Mouse (Mus musculus) liver, embryonic 16.5 days (tissue): Measurements from ENCODE around the gene Arhgap22. TPM values are rescaled to one million over a fixed set of nuclear protein-coding genes. Genes with fewer than 3 reads are reported as not detected.
A peak's percentile ranks its signal among the peaks of the same experiment; 100 is the strongest.

ENCODE experiments used
- ATAC-seq: fragments of 200-750 bp; cut with Nextera tagmentation; 2 replicates; pipeline ENCODE4 v1.8.0; 2017; ENCODE audit warnings: low read depth, mild to moderate bottlenecking, moderate number of reproducible peaks, moderate library complexity
- H3K27ac ChIP-seq: fragments of 300-500 bp; sonication (generic); 2 replicates; pipeline ENCODE4 v1.5.1; 2014; ENCODE audit warnings: mild to moderate bottlenecking, low read length
- H3K27me3 ChIP-seq: fragments of 300-500 bp; sonication (generic); 2 replicates; pipeline ENCODE4 v1.6.1; 2014; ENCODE audit warnings: low read depth, low read length, mixed read lengths; ENCODE audit not compliant: control insufficient read depth, insufficient read depth
- H3K36me3 ChIP-seq: fragments of 300-500 bp; sonication (generic); 2 replicates; pipeline ENCODE4 v1.6.1; 2014; ENCODE audit warnings: mild to moderate bottlenecking; ENCODE audit not compliant: control insufficient read depth, insufficient read depth
- H3K4me1 ChIP-seq: fragments of 300-500 bp; sonication (generic); 2 replicates; pipeline ENCODE4 v1.6.1; 2014; ENCODE audit warnings: low read depth, low read length, mixed read lengths; ENCODE audit not compliant: control insufficient read depth
- H3K4me2 ChIP-seq: fragments of 300-500 bp; sonication (generic); 2 replicates; pipeline ENCODE4 v1.6.1; 2014; ENCODE audit warnings: low read depth, low read length, mixed read lengths
- H3K4me3 ChIP-seq: fragments of 300-500 bp; sonication (generic); 2 replicates; pipeline ENCODE4 v1.5.1; 2014; ENCODE audit warnings: low read depth, mild to moderate bottlenecking, low read length
- H3K9ac ChIP-seq: fragments of 300-500 bp; sonication (generic); 2 replicates; pipeline ENCODE4 v1.6.1; 2014; ENCODE audit warnings: low read depth, low read length
- H3K9me3 ChIP-seq: fragments of 300-500 bp; sonication (generic); replicated peaks from 2 replicates; pipeline ENCODE4 v1.6.1; 2016; ENCODE audit warnings: low read length; ENCODE audit not compliant: control insufficient read depth
- WGBS: fragments of 180-500 bp; shearing (Covaris S2); extraction: QIAGEN DNeasy Blood & Tissue Kit; methylation state at CpG from one replicate; pipeline ENCODE4 v1.1.7; 2014; ENCODE audit not compliant: insufficient replicate concordance; 5-methylcytosine and 5-hydroxymethylcytosine counted together
- polyA plus RNA-seq: library from polyadenylated mRNA; unstranded; fragments of >200 nt; fragmentation: Nextera tagmentation; extraction: Ambion mirVana; gene quantifications from 2 replicates; pipeline ENCODE4 v1.2.1, GENCODE M21; 2015

Arhgap22 gene
- polyA plus RNA-seq, 1 experiment from 2014 or later, result 4.1 TPM

GRCm38 (mm10) chr14:33189849-33190423 lies 23.9 kb upstream of the Arhgap22 start:
- Histone ChIP-seq H3K36me3 (no peaks in the 10 kb centered on the region), H3K27ac (no peak overlapping the region), H3K27me3 (no peaks in the 10 kb centered on the region), H3K9ac (no peak overlapping the region), H3K9me3 (no peaks in the 10 kb centered on the region), H3K4me3 (no peak overlapping the region), H3K4me2 (no peak overlapping the region), H3K4me1 (no peaks in the 10 kb centered on the region; the same call in 1 of the 2 replicates)
- 77% methylated on average over 21 of the region's 21 CpGs for WGBS
- ATAC-seq, result no peak

GRCm38 (mm10) chr14:33190646-33191045 lies 23.2 kb upstream of the Arhgap22 start:
- Histone ChIP-seq H3K27ac (no peak overlapping the region), H3K36me3 (no peaks in the 10 kb centered on the region), H3K4me2 (no peak overlapping the region), H3K27me3 (no peaks in the 10 kb centered on the region), H3K9ac (no peak overlapping the region), H3K4me1 (no peaks in the 10 kb centered on the region; the same call in 1 of the 2 replicates), H3K4me3 (no peak overlapping the region), H3K9me3 (no peaks in the 10 kb centered on the region)
- no peak for ATAC-seq
- 22% methylated on average over 1 of the region's 1 CpGs for WGBS

GRCm38 (mm10) chr14:33193762-33194161 lies 20.1 kb upstream of the Arhgap22 start:
- no peaks in the 10 kb centered on the region for H3K4me1 ChIP-seq
- no peak overlapping the region for H3K9ac ChIP-seq
- H3K36me3 ChIP-seq, result no peaks in the 10 kb centered on the region
- no peak for ATAC-seq
- no peaks in the 10 kb centered on the region for H3K27me3 ChIP-seq
- no peak overlapping the region for H3K4me3 ChIP-seq
- H3K9me3 ChIP-seq, result no peaks in the 10 kb centered on the region
- H3K27ac ChIP-seq, result peak overlapping the region; percentile 26; the same call in 1 of the 2 replicates
- H3K4me2 ChIP-seq, result 0 out of 2 replicates have a peak overlapping the region, but pooled peaks have one; percentile 0

- Histone ChIP-seq H3K4me1 (no peaks in the 10 kb centered on the region), H3K27ac (peak overlapping the region; percentile 26; the same call in 1 of the 2 replicates), H3K4me3 (no peak overlapping the region), H3K9me3 (no peaks in the 10 kb centered on the region), H3K27me3 (no peaks in the 10 kb centered on the region), H3K36me3 (no peaks in the 10 kb centered on the region), H3K4me2 (0 out of 2 replicates have a peak overlapping the region, but pooled peaks have one; percentile 0), H3K9ac (no peak overlapping the region)
- ATAC-seq, result no peak
- WGBS, result 23% methylated on average over 3 of the region's 3 CpGs
Measured at GRCm38 (mm10) chr14:33194241-33194640, 19.6 kb upstream of the Arhgap22 start.

- Histone ChIP-seq H3K9me3 (no peaks in the 10 kb centered on the region), H3K4me3 (no peak overlapping the region), H3K4me2 (no peak overlapping the region), H3K9ac (no peak overlapping the region), H3K4me1 (no peaks in the 10 kb centered on the region), H3K36me3 (no peaks in the 10 kb centered on the region), H3K27me3 (no peaks in the 10 kb centered on the region), H3K27ac (no peak overlapping the region)
- WGBS, result 36% methylated on average over 4 of the region's 4 CpGs
- no peak for ATAC-seq
Measured at GRCm38 (mm10) chr14:33202161-33202560, 11.7 kb upstream of the Arhgap22 start.

GRCm38 (mm10) chr14:33202885-33203284 lies 10.9 kb upstream of the Arhgap22 start:
- no peak for ATAC-seq
- no peak overlapping the region for H3K27ac ChIP-seq
- no peaks in the 10 kb centered on the region for H3K9me3 ChIP-seq
- no peaks in the 10 kb centered on the region for H3K27me3 ChIP-seq
- 16% methylated on average over 6 of the region's 6 CpGs for WGBS
- no peak overlapping the region for H3K4me3 ChIP-seq
- no peak overlapping the region for H3K9ac ChIP-seq
- H3K36me3 ChIP-seq, result no peaks in the 10 kb centered on the region
- no peak overlapping the region for H3K4me2 ChIP-seq
- no peaks in the 10 kb centered on the region for H3K4me1 ChIP-seq

GRCm38 (mm10) chr14:33203777-33204176 lies 10.0 kb upstream of the Arhgap22 start:
- no peaks in the 10 kb centered on the region for H3K36me3 ChIP-seq
- ATAC-seq, result no peak
- no peak overlapping the region for H3K4me3 ChIP-seq
- no peak overlapping the region for H3K9ac ChIP-seq
- no peak overlapping the region for H3K4me2 ChIP-seq
- H3K4me1 ChIP-seq, result no peaks in the 10 kb centered on the region
- no peaks in the 10 kb centered on the region for H3K27me3 ChIP-seq
- WGBS, result 52% methylated on average over 14 of the region's 14 CpGs
- no peaks in the 10 kb centered on the region for H3K9me3 ChIP-seq
- H3K27ac ChIP-seq, result no peak overlapping the region

GRCm38 (mm10) chr14:33205280-33205965 lies 8.4 kb upstream of the Arhgap22 start:
- no peak overlapping the region for H3K27ac ChIP-seq
- no peak overlapping the region for H3K4me3 ChIP-seq
- H3K9me3 ChIP-seq, result no peaks in the 10 kb centered on the region
- H3K27me3 ChIP-seq, result no peaks in the 10 kb centered on the region
- ATAC-seq, result no peak
- H3K4me1 ChIP-seq, result no peaks in the 10 kb centered on the region
- 30% methylated on average over 24 of the region's 24 CpGs for WGBS
- H3K36me3 ChIP-seq, result no peaks in the 10 kb centered on the region
- H3K4me2 ChIP-seq, result no peak overlapping the region
- H3K9ac ChIP-seq, result no peak overlapping the region

- no peaks in the 10 kb centered on the region for H3K36me3 ChIP-seq
- H3K27me3 ChIP-seq, result no peaks in the 10 kb centered on the region
- H3K4me2 ChIP-seq, result no peak overlapping the region
- H3K9ac ChIP-seq, result no peak overlapping the region
- H3K9me3 ChIP-seq, result no peaks in the 10 kb centered on the region
- no peaks in the 10 kb centered on the region for H3K4me1 ChIP-seq
- no peak for ATAC-seq
- H3K4me3 ChIP-seq, result no peak overlapping the region
- 3% methylated on average over 2 of the region's 2 CpGs for WGBS
- no peak overlapping the region for H3K27ac ChIP-seq
Measured at GRCm38 (mm10) chr14:33207011-33207410, 6.8 kb upstream of the Arhgap22 start.
